Mouse (Mus musculus): ENCODE data around the gene Lamc2.

Gene Lamc2

GRCm38 (mm10) chr1:153127622-153128021 is 58.6 kb downstream of the Lamc2 start:
- DNase-seq (ENCODE audit: low read depth, low spot score), result no peak

GRCm38 (mm10) chr1:153126491-153127381 is 59.5 kb downstream of the Lamc2 start:
- no peak for DNase-seq (ENCODE audit: low read depth, low spot score)

- no peak for DNase-seq (ENCODE audit: low read depth, low spot score)
These were observed 60.7 kb downstream of the Lamc2 start for GRCm38 (mm10) chr1:153125287-153126275.

GRCm38 (mm10) chr1:153124502-153124901 is 61.7 kb downstream of the Lamc2 start:
- no peak for DNase-seq (ENCODE audit: low read depth, low spot score)

GRCm38 (mm10) chr1:153122764-153123163 is 63.5 kb downstream of the Lamc2 start:
- DNase-seq (ENCODE audit: low read depth, low spot score), result no peak

GRCm38 (mm10) chr1:153121320-153121719 is 64.9 kb downstream of the Lamc2 start:
- no peak for DNase-seq (ENCODE audit: low read depth, low spot score)

GRCm38 (mm10) chr1:153120544-153120943 is 65.7 kb downstream of the Lamc2 start:
- no peak for DNase-seq (ENCODE audit: low read depth, low spot score)

GRCm38 (mm10) chr1:153115315-153115714 is 70.9 kb downstream of the Lamc2 start:
- DNase-seq (ENCODE audit: low read depth, low spot score), result no peak

- no peak for DNase-seq (ENCODE audit: low read depth, low spot score)
These were observed 74.7 kb downstream of the Lamc2 start for GRCm38 (mm10) chr1:153111596-153111995.

- no peak for DNase-seq (ENCODE audit: low read depth, low spot score)
These were observed 76.4 kb downstream of the Lamc2 start for GRCm38 (mm10) chr1:153109836-153110235.

- no peak for DNase-seq (ENCODE audit: low read depth, low spot score)
These were observed 76.9 kb downstream of the Lamc2 start for GRCm38 (mm10) chr1:153109346-153109745.

- DNase-seq (ENCODE audit: low read depth, low spot score), result no peak
These were observed 78.4 kb downstream of the Lamc2 start for GRCm38 (mm10) chr1:153107866-153108265.

GRCm38 (mm10) chr1:153104804-153105203 is 81.4 kb downstream of the Lamc2 start:
- DNase-seq (ENCODE audit: low read depth, low spot score), result no peak

GRCm38 (mm10) chr1:153103186-153103554 is 83.1 kb downstream of the Lamc2 start:
- no peak for DNase-seq (ENCODE audit: low read depth, low spot score)

- DNase-seq (ENCODE audit: low read depth, low spot score), result no peak
These were observed 83.7 kb downstream of the Lamc2 start for GRCm38 (mm10) chr1:153102296-153103185.

GRCm38 (mm10) chr1:153101327-153101880 is 84.8 kb downstream of the Lamc2 start:
- DNase-seq (ENCODE audit: low read depth, low spot score), result peak; percentile 56

GRCm38 (mm10) chr1:153100912-153101311 is 85.3 kb downstream of the Lamc2 start:
- no peak for DNase-seq (ENCODE audit: low read depth, low spot score)

GRCm38 (mm10) chr1:153098586-153098985 is 87.7 kb downstream of the Lamc2 start:
- no peak for DNase-seq (ENCODE audit: low read depth, low spot score)

- no peak for DNase-seq (ENCODE audit: low read depth, low spot score)
These were observed 89.1 kb downstream of the Lamc2 start for GRCm38 (mm10) chr1:153097017-153097675.

All from A20 (cell line).